Mouse (Mus musculus) spleen, adult 2 months (tissue): ENCODE measurements around the gene Gm11172. TPM values are rescaled to one million over a fixed set of nuclear protein-coding genes. Genes with fewer than 3 reads are reported as not detected.

Experiments used
- DNase-seq, 2 experiments: peaks; one replicate each; pipeline versions ENCODE4 v3.0.0 to v3.0.0-alpha.2; 2012 to 2021; ENCODE audit warnings: low spot score in 2 of 2, low read depth in 1 of 2
- H3K27ac ChIP-seq: fragments of 200-500 bp; 2 replicates; pipeline ENCODE4 v1.5.1; 2012; ENCODE audit warnings: low read length, inconsistent platforms; ENCODE audit not compliant: insufficient read depth
- H3K27me3 ChIP-seq: fragments of 200-500 bp; 2 replicates; pipeline ENCODE4 v1.6.1; 2012; ENCODE audit warnings: mild to moderate bottlenecking, moderate library complexity, low read length, inconsistent platforms; ENCODE audit not compliant: control insufficient read depth, insufficient read depth
- H3K36me3 ChIP-seq: fragments of 200-500 bp; 2 replicates; pipeline ENCODE4 v1.6.1; 2012; ENCODE audit warnings: mild to moderate bottlenecking, low read length, inconsistent platforms; ENCODE audit not compliant: control insufficient read depth, insufficient read depth
- H3K4me1 ChIP-seq: fragments of 200-500 bp; 2 replicates; pipeline ENCODE4 v1.6.1; 2011; ENCODE audit warnings: inconsistent platforms; ENCODE audit not compliant: control insufficient read depth, insufficient read depth, insufficient read length
- H3K4me3 ChIP-seq: fragments of 200-500 bp; 2 replicates; pipeline ENCODE4 v1.5.1; 2011; ENCODE audit warnings: mild to moderate bottlenecking, inconsistent platforms; ENCODE audit not compliant: insufficient read depth, insufficient read length; ENCODE audit errors: extremely low read depth
- CTCF ChIP-seq: fragments of 200-500 bp; IDR thresholded peaks from 2 replicates; pipeline ENCODE4 v1.5.1; 2011; ENCODE audit warnings: mild to moderate bottlenecking, inconsistent platforms; ENCODE audit not compliant: insufficient read depth, insufficient read length, insufficient replicate concordance; ENCODE audit errors: extremely low read depth
- POLR2A ChIP-seq: fragments of 200-500 bp; IDR thresholded peaks from 2 replicates; pipeline ENCODE4 v1.6.1; 2011; ENCODE audit warnings: low read depth, low read length, inconsistent platforms
- WGBS: fragments of 180-500 bp; shearing (Covaris S2); methylation state at CpG from one replicate; pipeline ENCODE4 v1.1.7; 2018; 5-methylcytosine and 5-hydroxymethylcytosine counted together
- polyA plus RNA-seq: library from polyadenylated mRNA; depleted of rRNA; stranded (reverse); fragments of >200 nt; gene quantifications from 2 replicates; pipeline ENCODE4 v1.2.3, GENCODE M21; 2012

Gm11172 gene
- polyA plus RNA-seq, 1 experiment = not detected

DNA sequence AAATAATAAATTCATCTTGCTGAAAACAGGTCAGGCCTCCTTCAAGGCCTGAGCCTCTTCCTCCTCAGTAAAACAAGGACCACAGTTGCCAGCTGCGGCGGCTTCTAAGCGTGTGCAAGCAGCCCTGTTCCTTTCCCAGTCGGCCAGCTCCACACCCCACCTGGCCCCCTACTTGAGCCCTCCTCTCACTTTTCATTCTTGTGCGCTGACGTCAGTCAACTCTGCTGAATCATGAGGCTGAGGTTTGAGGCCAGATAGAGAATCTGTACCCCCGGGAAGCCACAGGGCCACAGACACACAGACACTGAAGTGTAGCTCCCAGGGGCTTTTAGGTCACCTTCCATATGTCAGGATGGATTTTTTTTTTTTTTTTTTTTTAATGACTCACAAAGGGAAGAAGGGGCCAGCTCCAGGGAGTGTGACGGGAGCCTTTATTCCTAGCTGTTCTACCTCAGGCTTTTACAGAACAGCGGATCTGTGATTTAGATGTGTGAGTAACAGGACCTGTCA, 30.8 kb upstream of the Gm11172 start:
- Histone ChIP-seq H3K36me3 (no peaks in the 10 kb centered on the region), H3K4me3 (no peak overlapping the region), H3K4me1 (peaks cover 16% of the 10 kb centered on the region), H3K27ac (no peak overlapping the region), H3K27me3 (no peaks in the 10 kb centered on the region)
- DNase-seq = no peak
- no peak for TF ChIP-seq CTCF
- TF ChIP-seq POLR2A = no peak
- 61% methylated on average over 9 of the region's 9 CpGs for WGBS

DNA sequence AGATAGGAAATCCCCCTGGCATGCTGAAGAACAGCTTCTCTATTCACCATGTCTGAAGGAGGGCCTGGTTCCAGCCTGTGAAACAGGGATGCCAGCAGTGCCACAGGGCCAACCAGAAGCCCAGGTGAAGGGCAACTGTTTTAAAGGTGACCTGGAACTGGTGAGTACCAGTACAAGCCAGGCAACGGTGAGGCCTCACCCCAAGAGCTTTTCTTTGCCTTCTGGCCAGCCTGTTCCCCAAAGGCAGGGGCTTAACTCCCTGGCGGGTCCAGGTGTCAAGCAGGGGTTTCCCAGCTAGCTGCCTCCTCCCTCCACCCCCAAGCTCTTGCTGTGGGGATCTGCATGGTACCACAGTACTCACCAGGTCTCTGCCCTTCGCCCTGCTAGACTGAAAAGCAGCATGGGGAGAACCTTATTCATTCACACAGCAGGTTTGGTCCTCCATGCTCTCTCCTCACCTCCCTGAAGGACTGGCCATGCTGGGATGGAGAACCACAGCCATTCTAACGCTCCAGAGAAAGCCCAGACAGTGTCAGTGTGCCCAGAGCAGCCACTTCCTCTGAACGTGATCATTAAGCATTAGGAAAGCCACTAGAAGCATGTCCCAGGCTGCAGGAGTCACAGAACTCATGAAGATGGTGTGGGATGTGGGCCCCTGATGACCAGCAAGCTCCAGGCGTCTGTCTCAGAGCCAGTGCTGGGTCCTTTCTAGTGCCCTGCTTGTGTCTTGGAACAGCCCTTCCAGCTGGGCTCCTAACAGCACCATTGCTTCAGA, 30.2 kb upstream of the Gm11172 start:
- no peak for TF ChIP-seq CTCF
- no peak for TF ChIP-seq POLR2A
- H3K27me3 ChIP-seq = no peaks in the 10 kb centered on the region
- H3K27ac ChIP-seq = no peak overlapping the region
- DNase-seq = no peak
- whole genome bisulfite sequencing = 44% methylated on average over 6 of the region's 6 CpGs
- no peaks in the 10 kb centered on the region for H3K36me3 ChIP-seq
- H3K4me1 ChIP-seq = peaks cover 20% of the 10 kb centered on the region
- no peak overlapping the region for H3K4me3 ChIP-seq

DNA sequence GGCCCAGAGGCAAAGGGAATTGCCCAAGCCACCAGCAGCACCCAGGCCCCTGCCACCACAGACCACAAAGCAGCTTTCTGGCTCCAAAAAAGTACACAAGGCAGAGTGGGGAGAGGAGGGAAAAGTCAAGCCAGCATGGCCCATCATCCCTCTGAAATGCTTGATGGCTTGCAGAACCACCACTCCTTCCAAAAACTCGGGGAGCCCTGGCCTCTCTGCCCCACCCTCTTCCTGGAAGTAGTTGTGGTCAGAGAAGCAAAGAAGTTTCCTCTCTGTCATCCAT, 29.6 kb upstream of the Gm11172 start:
- Histone ChIP-seq H3K36me3 (no peaks in the 10 kb centered on the region), H3K4me3 (peak overlapping the region; percentile 15; the same call in 1 of the 2 replicates), H3K27ac (no peak overlapping the region), H3K27me3 (no peaks in the 10 kb centered on the region), H3K4me1 (peaks cover 20% of the 10 kb centered on the region)
- DNase-seq = no peak
- WGBS = 8% methylated on average over 1 of the region's 1 CpGs
- TF ChIP-seq POLR2A (no peak), CTCF (no peak)

DNA sequence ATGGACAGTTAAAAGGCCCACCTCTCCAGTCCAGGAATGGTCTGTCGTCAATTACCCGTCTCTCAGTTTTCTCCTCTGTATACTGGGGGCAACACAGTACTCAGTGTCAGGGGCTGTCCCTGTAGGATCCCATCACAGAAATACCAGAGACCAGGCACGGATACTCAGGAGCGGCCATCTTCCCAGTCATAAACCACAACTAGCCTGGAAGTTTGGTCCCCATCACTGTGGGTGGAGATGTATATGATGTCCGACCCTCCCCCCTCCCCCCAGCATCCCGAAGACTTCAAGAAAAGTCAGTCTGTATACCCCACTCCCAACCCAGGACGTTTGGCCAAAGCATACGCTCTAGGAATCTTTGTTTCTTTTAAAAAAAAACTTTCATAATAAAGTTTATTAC, 29.3 kb upstream of the Gm11172 start:
- TF ChIP-seq POLR2A = no peak
- no peak for TF ChIP-seq CTCF
- H3K4me1 ChIP-seq = peaks cover 20% of the 10 kb centered on the region
- H3K27me3 ChIP-seq = no peaks in the 10 kb centered on the region
- no peak overlapping the region for H3K27ac ChIP-seq
- H3K36me3 ChIP-seq = no peaks in the 10 kb centered on the region
- H3K4me3 ChIP-seq = peak overlapping the region; percentile 15; the same call in 1 of the 2 replicates
- DNase-seq = no peak
- 61% methylated on average over 8 of the region's 8 CpGs for WGBS

DNA sequence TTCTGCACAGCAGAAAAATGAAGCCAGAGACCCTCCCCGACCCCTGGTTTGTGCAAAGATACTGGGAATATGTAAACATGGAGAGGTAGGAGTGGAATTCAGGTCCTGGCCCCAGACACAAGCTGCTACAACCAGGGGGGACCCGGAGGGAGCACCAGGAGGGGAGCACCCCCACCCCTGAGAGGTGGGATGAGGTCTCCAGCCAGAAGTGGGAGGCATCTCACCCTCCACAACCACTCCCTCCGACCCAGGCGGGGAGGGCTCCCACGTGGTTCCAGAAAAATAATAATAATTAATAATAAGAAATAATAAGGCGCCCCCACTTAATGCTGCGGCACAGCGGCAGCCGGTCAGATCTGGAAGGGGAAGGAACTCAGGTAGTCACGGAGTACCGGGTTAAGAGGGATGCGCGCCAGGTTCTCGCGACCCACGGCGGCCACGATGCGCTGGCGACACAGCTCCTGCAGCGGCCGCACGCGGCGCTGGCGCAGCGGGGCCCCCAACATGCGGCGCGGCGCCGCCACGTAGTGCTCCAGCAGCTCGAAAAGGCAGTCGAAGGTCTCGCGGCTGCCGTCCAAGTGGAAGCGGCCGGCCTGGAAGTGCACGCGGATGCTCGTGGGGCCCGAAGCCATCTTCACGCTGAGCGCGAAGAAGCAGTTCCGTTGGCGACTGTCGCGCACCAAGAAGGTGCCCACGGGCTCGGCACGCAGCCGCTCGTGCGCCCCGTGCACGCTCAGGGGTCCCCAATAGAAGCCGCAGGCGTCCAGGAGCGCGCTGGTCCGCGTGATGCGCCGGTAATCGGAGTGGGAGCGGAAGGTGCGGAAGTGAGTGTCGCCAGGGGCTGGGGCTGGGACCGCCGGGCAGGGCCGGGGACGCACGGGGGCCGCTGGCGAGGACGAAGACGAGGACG, 28.6 kb upstream of the Gm11172 start:
- Histone ChIP-seq H3K27ac (peak overlapping the region; percentile 51), H3K4me3 (peak overlapping the region; percentile 64), H3K4me1 (peaks cover 20% of the 10 kb centered on the region), H3K36me3 (no peaks in the 10 kb centered on the region), H3K27me3 (no peaks in the 10 kb centered on the region)
- TF ChIP-seq POLR2A (no peak), CTCF (no peak)
- 3% methylated on average over 81 of the region's 81 CpGs for WGBS
- DNase-seq = peak in 1 of 2 experiments; percentile 25

DNA sequence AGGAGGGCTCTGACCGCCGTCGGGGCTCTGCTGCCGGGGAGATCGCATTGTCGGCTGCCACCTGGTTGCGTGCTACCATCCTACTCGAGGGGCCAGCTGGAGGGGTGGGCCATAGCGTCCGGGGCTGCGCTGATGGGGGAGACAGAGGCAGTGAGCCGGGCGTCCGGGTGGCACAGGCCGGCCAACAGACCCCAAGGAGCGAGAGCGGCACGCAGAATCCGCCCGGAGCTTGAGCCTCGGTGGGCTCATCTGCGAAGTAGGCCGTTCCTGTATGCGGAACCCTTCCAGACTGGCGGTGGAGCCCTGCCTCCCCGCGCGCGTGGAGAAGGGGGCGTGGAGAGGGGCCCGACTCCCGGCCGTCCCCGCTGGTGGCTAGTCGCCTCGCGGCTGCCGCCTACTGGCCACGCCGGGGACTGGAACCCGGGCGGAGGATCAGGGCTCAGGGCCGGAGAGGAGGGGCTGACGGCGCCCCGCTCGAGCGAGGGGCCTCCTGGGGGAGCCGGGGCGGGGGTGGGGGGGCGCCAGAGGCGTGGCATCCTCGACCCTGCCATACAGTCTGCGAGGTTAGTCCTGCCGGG, 27.8 kb upstream of the Gm11172 start:
- peak; percentile 81 to 89 for DNase-seq
- H3K4me3 ChIP-seq = peak overlapping the region; percentile 64
- H3K27me3 ChIP-seq = no peaks in the 10 kb centered on the region
- TF ChIP-seq CTCF (peak; percentile 81), POLR2A (peak; percentile 14; the same call in 1 of the 2 replicates)
- WGBS = under 1% methylated on average over 43 of the region's 55 CpGs
- peak overlapping the region; percentile 81 for H3K27ac ChIP-seq
- H3K4me1 ChIP-seq = peaks cover 20% of the 10 kb centered on the region
- H3K36me3 ChIP-seq = no peaks in the 10 kb centered on the region
